Mouse (Mus musculus): Measurements from ENCODE around the gene Olfr331.
"Not testable (repeated sequence)": the region's sequence is repeated elsewhere in the genome, so short reads cannot be mapped to it uniquely, and the experiment has no call there.

Olfr331 gene

GRCm38 (mm10) chr11:58502472-58502871 lies at the start of gene Olfr331:
TSS of gene Olfr331 (minus strand) at chr11:58502572.
- not testable (repeated sequence) for DNase-seq (ENCODE audit: low spot score in 2 of 2)

- no peak for DNase-seq (ENCODE audit: low spot score in 2 of 2)
Measured at GRCm38 (mm10) chr11:58546322-58546721, 44.0 kb upstream of the Olfr331 start, which contains the start of gene Olfr329-ps. TSS of gene Olfr329-ps (minus strand) at chr11:58546422.

GRCm38 (mm10) chr11:58534736-58535135 lies 32.4 kb upstream of the Olfr331 start, which contains the start of gene Olfr330:
TSS of gene Olfr330 (minus strand) at chr11:58534836.
- not testable (repeated sequence) for DNase-seq (ENCODE audit: low spot score in 2 of 2)

- not testable (repeated sequence) for DNase-seq (ENCODE audit: low spot score in 2 of 2)
Measured at GRCm38 (mm10) chr11:58519756-58520155, 17.4 kb upstream of the Olfr331 start.

- DNase-seq (ENCODE audit: low spot score in 2 of 2) = peak; percentile 19 to 63
Measured at GRCm38 (mm10) chr11:58518916-58519315, 16.5 kb upstream of the Olfr331 start.

- not testable (repeated sequence) for DNase-seq (ENCODE audit: low spot score in 2 of 2)
Measured at GRCm38 (mm10) chr11:58509058-58509457, 6.7 kb upstream of the Olfr331 start.

- DNase-seq (ENCODE audit: low spot score in 2 of 2) = no peak
Measured at GRCm38 (mm10) chr11:58499290-58499689, 3.1 kb downstream of the Olfr331 start.

GRCm38 (mm10) chr11:58498761-58499160 lies 3.6 kb downstream of the Olfr331 start:
- DNase-seq (ENCODE audit: low spot score in 2 of 2) = no peak

GRCm38 (mm10) chr11:58492455-58492854 lies 9.9 kb downstream of the Olfr331 start, which contains the start of gene Olfr332:
TSS of gene Olfr332 (minus strand) at chr11:58492555.
- no peak for DNase-seq (ENCODE audit: low spot score in 2 of 2)

GRCm38 (mm10) chr11:58462170-58462569 lies 40.2 kb downstream of the Olfr331 start, which contains the start of gene Olfr30:
TSS of gene Olfr30 (minus strand) at chr11:58462270.
- DNase-seq (ENCODE audit: low spot score in 2 of 2) = no peak

GRCm38 (mm10) chr11:58453592-58453991 lies 48.8 kb downstream of the Olfr331 start:
- DNase-seq (ENCODE audit: low spot score in 2 of 2) = no peak

GRCm38 (mm10) chr11:58452759-58453158 lies 49.6 kb downstream of the Olfr331 start, which contains the start of gene Lypd9:
TSS of gene Lypd9 (minus strand) at chr11:58452923.
- DNase-seq (ENCODE audit: low spot score in 2 of 2) = no peak
